Mouse (Mus musculus) right cerebral cortex, postnatal 25 days (tissue): Measurements from ENCODE around the gene Ugt1a5.

Experiments used
- DNase-seq: peaks from one replicate; pipeline ENCODE4 v3.0.0; 2022

Ugt1a5 gene

DNA sequence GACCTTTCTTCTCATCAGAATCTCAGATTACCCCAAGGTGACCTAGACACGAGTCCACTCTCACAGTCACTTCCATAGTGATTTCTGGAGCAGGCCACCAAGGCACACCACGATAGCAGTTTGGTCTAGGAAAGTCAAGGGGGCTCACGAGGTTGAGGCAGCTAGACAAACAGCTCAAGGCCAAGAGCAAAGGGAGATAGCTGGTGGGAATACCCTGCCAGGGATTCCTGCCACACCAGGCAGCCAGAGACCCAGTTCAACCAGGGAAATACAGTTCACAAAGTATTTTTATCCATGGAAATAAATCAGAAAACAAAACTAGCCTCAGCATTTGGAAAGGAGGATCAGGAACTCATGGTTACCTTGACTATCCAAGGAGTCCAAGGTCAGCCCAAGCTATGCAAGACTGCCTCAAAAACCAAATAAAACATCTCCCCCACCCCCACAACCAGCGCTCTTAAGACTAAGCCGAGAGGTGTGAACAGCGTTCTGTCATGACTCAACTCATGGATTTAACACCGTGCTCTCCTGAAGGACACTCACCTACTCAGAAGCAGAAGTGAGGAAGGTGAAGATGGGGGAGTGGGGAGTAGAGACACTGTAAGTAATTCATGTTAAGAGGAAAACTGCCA lies 98.5 kb downstream of the Ugt1a5 start:
- DNase-seq = no peak

DNA sequence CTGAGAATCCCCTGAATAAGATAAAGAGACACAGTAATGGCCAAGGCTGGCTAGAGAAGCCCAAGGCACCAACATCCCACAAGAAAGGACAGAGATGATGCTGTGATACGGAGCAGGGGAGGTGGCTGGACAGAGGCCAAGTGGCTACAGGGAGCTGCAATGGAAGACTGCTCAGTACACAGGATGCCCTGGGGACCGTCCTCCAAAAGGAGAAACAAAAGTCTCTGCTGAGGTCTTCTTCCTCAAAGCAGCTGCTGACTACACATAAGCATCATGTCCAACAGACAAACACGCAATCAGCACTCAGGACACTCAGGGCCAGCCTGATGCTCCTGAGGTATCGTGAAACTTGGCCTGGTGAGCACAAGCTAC lies 99.0 kb downstream of the Ugt1a5 start:
- DNase-seq = no peak

- DNase-seq = no peak
These were observed 100.3 kb downstream of the Ugt1a5 start for GRCm38 (mm10) chr1:88266123-88266522.

DNA sequence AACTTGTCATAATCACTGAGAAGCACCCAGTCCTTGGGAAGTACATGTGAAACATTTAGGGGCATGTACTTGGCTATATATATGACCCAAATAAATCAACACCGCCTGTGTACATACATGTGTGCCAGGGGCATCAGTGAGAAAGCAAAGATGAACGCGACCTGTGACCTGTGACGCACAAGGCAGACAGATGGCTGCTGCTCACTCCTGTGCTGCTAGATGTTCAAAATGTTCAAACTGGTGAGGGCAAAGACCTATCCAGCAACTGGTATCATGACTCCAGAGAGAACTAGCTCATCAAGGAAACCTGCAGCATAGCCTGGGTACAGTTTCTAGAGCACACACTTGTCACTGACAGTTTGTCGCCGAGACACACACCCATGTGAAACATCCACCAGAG lies 101.7 kb downstream of the Ugt1a5 start:
- no peak for DNase-seq

DNA sequence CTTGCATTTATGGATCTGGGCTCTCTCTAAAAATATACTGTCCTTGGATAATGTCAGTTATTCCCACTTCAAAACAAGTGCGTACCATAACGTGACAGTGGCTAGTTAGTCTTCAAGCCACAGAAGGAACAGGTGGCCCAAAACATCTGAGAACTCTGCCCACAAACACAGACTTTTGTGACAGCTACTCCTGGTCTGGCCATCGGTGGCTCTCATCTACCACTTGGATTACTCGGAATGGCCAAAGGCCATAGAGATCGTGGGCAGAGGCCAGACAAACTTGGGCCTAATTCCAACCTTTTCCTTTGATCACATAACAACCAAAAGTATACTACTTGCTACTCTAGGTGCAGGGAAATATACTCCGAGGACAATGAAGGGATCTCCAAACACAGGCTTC lies 102.3 kb downstream of the Ugt1a5 start:
- no peak for DNase-seq
